Mouse (Mus musculus) heart, adult 2 months (tissue): ENCODE measurements around the gene Rilpl1. TPM values are rescaled to one million over a fixed set of nuclear protein-coding genes. Genes with fewer than 3 reads are reported as not detected.

Experiments
- DNase-seq, 2 experiments: peaks; one replicate each; pipeline ENCODE4 v3.0.0; 2021
- H3K27ac ChIP-seq: fragments of 200-600 bp; 2 replicates; pipeline ENCODE4 v1.8.1; 2022
- H3K27me3 ChIP-seq: fragments of 200-500 bp; 2 replicates; pipeline ENCODE4 v1.6.1; 2012; ENCODE audit warnings: mild to moderate bottlenecking, low read length, inconsistent platforms, mixed read lengths; ENCODE audit not compliant: control insufficient read depth, insufficient read depth
- H3K36me3 ChIP-seq: fragments of 200-500 bp; 2 replicates; pipeline ENCODE4 v1.6.1; 2012; ENCODE audit warnings: low read length, inconsistent platforms; ENCODE audit not compliant: control insufficient read depth, insufficient read depth
- H3K4me1 ChIP-seq: fragments of 200-500 bp; 2 replicates; pipeline ENCODE4 v1.6.1; 2011; ENCODE audit warnings: low read length; ENCODE audit not compliant: control insufficient read depth, insufficient read depth
- H3K4me3 ChIP-seq: fragments of 200-600 bp; 2 replicates; pipeline ENCODE4 v1.8.1; 2022
- H3K79me2 ChIP-seq: fragments of 200-500 bp; replicated peaks from 2 replicates; pipeline ENCODE4 v1.6.1; 2012; ENCODE audit warnings: mild to moderate bottlenecking, inconsistent platforms, low read length, moderate library complexity, mixed read lengths; ENCODE audit not compliant: control insufficient read depth, insufficient read depth
- H3K9ac ChIP-seq: fragments of 200-500 bp; 2 replicates; pipeline ENCODE4 v1.6.1; 2012; ENCODE audit warnings: low read depth, mild to moderate bottlenecking, control low read depth, inconsistent platforms, low read length, mixed read lengths
- CTCF ChIP-seq: fragments of 200-600 bp; IDR thresholded peaks from 2 replicates; pipeline ENCODE4 v1.8.1; 2022; ENCODE audit warnings: antibody characterized with exemption, mild to moderate bottlenecking, moderate library complexity
- EP300 ChIP-seq: fragments of 200-500 bp; IDR thresholded peaks from 2 replicates; pipeline ENCODE4 v1.6.1; 2011; ENCODE audit warnings: low read depth, low read length, control low read depth; ENCODE audit not compliant: insufficient read depth
- POLR2A ChIP-seq: fragments of 200-500 bp; IDR thresholded peaks from 2 replicates; pipeline ENCODE4 v1.6.1; 2011; ENCODE audit warnings: mild to moderate bottlenecking, low read depth, low read length, control low read depth; ENCODE audit not compliant: insufficient read depth
- WGBS: fragments of 180-500 bp; shearing (Covaris S2); methylation state at CpG from one replicate; pipeline ENCODE4 v1.1.7; 2018; 5-methylcytosine and 5-hydroxymethylcytosine counted together
- intact Hi-C: fragments of 180-260 bp; cut with DNase I; formaldehyde crosslinking; loops from one replicate; pipeline ENCODE4 v1.15.1; 2025
- polyA plus RNA-seq: library from polyadenylated mRNA; depleted of rRNA; stranded (reverse); fragments of >200 nt; gene quantifications from 2 replicates; pipeline ENCODE4 v1.2.3, GENCODE M21; 2012
- total RNA-seq, 2 experiments: library from RNA; stranded (reverse); gene quantifications; 2 replicates each; pipeline ENCODE4 v1.2.3; 2021

Gene Rilpl1
- total and polyA plus RNA-seq, 3 experiments = 166 to 251 (median 189) TPM

- Histone ChIP-seq H3K36me3 (peaks cover 4% of the 10 kb centered on the region; the same call in 1 of the 2 replicates), H3K27me3 (no peaks in the 10 kb centered on the region), H3K79me2 (peaks cover 3% of the 10 kb centered on the region), H3K4me1 (no peaks in the 10 kb centered on the region; the same call in none of the 2 replicates), H3K4me3 (peak overlapping the region; percentile 89), H3K9ac (peak overlapping the region; percentile 92), H3K27ac (peak overlapping the region; percentile 96)
- DNase-seq = no peak
- intact Hi-C loops = loop anchor here (2.0 kb wide), 2 partner anchors 18 to 30 kb away; no protein-coding TSS in a partner anchor
- TF ChIP-seq EP300 = no peak
- TF ChIP-seq CTCF = no peak
- no peak for TF ChIP-seq POLR2A
- 58% methylated on average over 4 of the region's 4 CpGs for WGBS
Measured at GRCm38 (mm10) chr5:124528351-124528750, 2.8 kb downstream of the Rilpl1 start.

- H3K36me3 ChIP-seq = peaks cover 4% of the 10 kb centered on the region; the same call in 1 of the 2 replicates
- no peak for DNase-seq
Measured at GRCm38 (mm10) chr5:124524943-124525342, 6.2 kb downstream of the Rilpl1 start.

GRCm38 (mm10) chr5:124523032-124523431 is 8.2 kb downstream of the Rilpl1 start:
- no peak for DNase-seq
- Histone ChIP-seq H3K27ac (no peak overlapping the region), H3K79me2 (peaks cover 6% of the 10 kb centered on the region), H3K4me3 (no peak overlapping the region), H3K9ac (no peak overlapping the region), H3K4me1 (peaks cover 1% of the 10 kb centered on the region; the same call in 1 of the 2 replicates), H3K36me3 (peaks cover 4% of the 10 kb centered on the region; the same call in 1 of the 2 replicates), H3K27me3 (no peaks in the 10 kb centered on the region)
- TF ChIP-seq EP300 (no peak), POLR2A (no peak), CTCF (peak; percentile 55)
- intact Hi-C loops = no loop called here
- WGBS = 95% methylated on average over 8 of the region's 8 CpGs

More at GRCm38 (mm10) chr5:124524943-124525342, 6.2 kb downstream of the Rilpl1 start:
- WGBS = 75% methylated on average over 5 of the region's 5 CpGs
- Histone ChIP-seq H3K4me1 (peaks cover 1% of the 10 kb centered on the region; the same call in 1 of the 2 replicates), H3K27ac (no peak overlapping the region), H3K9ac (no peak overlapping the region), H3K79me2 (peaks cover 5% of the 10 kb centered on the region), H3K27me3 (no peaks in the 10 kb centered on the region), H3K4me3 (no peak overlapping the region)
- TF ChIP-seq POLR2A (no peak), CTCF (no peak), EP300 (no peak)
- intact Hi-C loops = no loop called here

GRCm38 (mm10) chr5:124521588-124521987 is 9.6 kb downstream of the Rilpl1 start:
- intact Hi-C loops = no loop called here
- no peaks in the 10 kb centered on the region for H3K27me3 ChIP-seq
- H3K4me3 ChIP-seq = no peak overlapping the region
- H3K79me2 ChIP-seq = peaks cover 9% of the 10 kb centered on the region
- no peak overlapping the region for H3K9ac ChIP-seq
- TF ChIP-seq POLR2A (no peak), CTCF (no peak), EP300 (no peak)
- H3K4me1 ChIP-seq = peaks cover 1% of the 10 kb centered on the region; the same call in 1 of the 2 replicates
- no peak for DNase-seq
- 84% methylated on average over 4 of the region's 4 CpGs for WGBS
- H3K27ac ChIP-seq = no peak overlapping the region; the same call in 1 of the 2 replicates
- H3K36me3 ChIP-seq = no peaks in the 10 kb centered on the region

GRCm38 (mm10) chr5:124518648-124519047 is 12.5 kb downstream of the Rilpl1 start:
- H3K9ac ChIP-seq = no peak overlapping the region
- peaks cover 7% of the 10 kb centered on the region for H3K79me2 ChIP-seq
- H3K4me1 ChIP-seq = peaks cover 1% of the 10 kb centered on the region; the same call in 1 of the 2 replicates
- H3K27me3 ChIP-seq = no peaks in the 10 kb centered on the region
- WGBS = 80% methylated on average over 10 of the region's 10 CpGs
- H3K27ac ChIP-seq = peak overlapping the region; percentile 38
- H3K4me3 ChIP-seq = no peak overlapping the region
- TF ChIP-seq EP300 (no peak), CTCF (peak; percentile 39)
- intact Hi-C loops = no loop called here
- no peaks in the 10 kb centered on the region for H3K36me3 ChIP-seq
- DNase-seq = no peak

GRCm38 (mm10) chr5:124515789-124516188 is 15.4 kb downstream of the Rilpl1 start:
- H3K79me2 ChIP-seq = peaks cover 5% of the 10 kb centered on the region
- no peak overlapping the region for H3K4me3 ChIP-seq
- H3K27ac ChIP-seq = no peak overlapping the region
- DNase-seq = no peak
- 63% methylated on average over 5 of the region's 5 CpGs for WGBS
- H3K27me3 ChIP-seq = no peaks in the 10 kb centered on the region
- H3K4me1 ChIP-seq = peaks cover 2% of the 10 kb centered on the region; the same call in 1 of the 2 replicates
- no peaks in the 10 kb centered on the region for H3K36me3 ChIP-seq
- H3K9ac ChIP-seq = no peak overlapping the region
- no peak for TF ChIP-seq POLR2A
- intact Hi-C loops = no loop called here
